Mouse (Mus musculus) CH12.LX (cell line): ENCODE data around the gene Ube2c. TPM values are rescaled to one million over a fixed set of nuclear protein-coding genes. Genes with fewer than 3 reads are reported as not detected.

ENCODE experiments used
- DNase-seq: peaks from one replicate; pipeline ENCODE4 v3.0.0-alpha.2; 2013; ENCODE audit errors: extremely low read depth
- H3K27ac ChIP-seq: 2 replicates; pipeline ENCODE4 v1.5.1; 2012; ENCODE audit warnings: low read depth, mild to moderate bottlenecking, control low read depth, moderate library complexity; ENCODE audit not compliant: insufficient read depth
- H3K27me3 ChIP-seq: replicated peaks from 2 replicates; pipeline ENCODE3; 2012; ENCODE audit warnings: inconsistent platforms
- H3K36me3 ChIP-seq, 2 experiments: replicated peaks in 1 of 2; 2 replicates each; pipeline versions ENCODE3 to v1.6.1; 2012; ENCODE audit warnings: inconsistent platforms in 1 of 2, low read length in 1 of 2, mild to moderate bottlenecking in 1 of 2, mixed read lengths in 1 of 2, moderate library complexity in 1 of 2; ENCODE audit not compliant: control insufficient read depth in 1 of 2, insufficient read depth in 1 of 2
- H3K4me1 ChIP-seq, 2 experiments: 2 replicates each; pipeline ENCODE4 v1.6.1; 2012; ENCODE audit warnings: inconsistent platforms in 1 of 2, moderate library complexity in 1 of 2; ENCODE audit not compliant: insufficient read depth in 2 of 2, control insufficient read depth in 1 of 2
- H3K4me2 ChIP-seq: 2 replicates; pipeline ENCODE4 v1.6.1; 2012; ENCODE audit warnings: low read depth, mild to moderate bottlenecking, control low read depth; ENCODE audit not compliant: poor library complexity, insufficient read depth, severe bottlenecking
- H3K4me3 ChIP-seq, 3 experiments: fragments of 150-350 bp in 1 of 3; sonication (generic) in 1 of 3; replicated peaks in 1 of 3; 2 replicates each; pipeline versions ENCODE3 to v1.5.1; 2011 to 2012; ENCODE audit warnings: low read depth in 2 of 3, low read length in 2 of 3, mild to moderate bottlenecking in 2 of 3, moderate library complexity in 2 of 3, control low read depth in 1 of 3, improper control_type of control experiment in 1 of 3, inconsistent platforms in 1 of 3, mixed read lengths in 1 of 3; ENCODE audit not compliant: poor library complexity in 1 of 3
- H3K79me2 ChIP-seq: replicated peaks from 2 replicates; pipeline ENCODE4 v1.6.1; 2012; ENCODE audit warnings: mild to moderate bottlenecking, moderate library complexity; ENCODE audit not compliant: control insufficient read depth, poor library complexity, insufficient read depth, severe bottlenecking; ENCODE audit errors: extremely low read depth
- H3K9ac ChIP-seq: 2 replicates; pipeline ENCODE4 v1.6.1; 2012; ENCODE audit warnings: low read depth, mild to moderate bottlenecking, control low read depth, moderate library complexity; ENCODE audit not compliant: insufficient read depth
- H3K9me3 ChIP-seq: replicated peaks from 2 replicates; pipeline ENCODE3; 2012; ENCODE audit warnings: low read length, inconsistent platforms, mixed read lengths
- CHD1 ChIP-seq: IDR thresholded peaks from 2 replicates; pipeline ENCODE4 v1.6.1; 2012; ENCODE audit warnings: low read depth, low read length, improper control_type of control experiment, inconsistent platforms
- CTCF ChIP-seq, 2 experiments: IDR thresholded peaks in 1 of 2; conservative IDR thresholded peaks in 1 of 2; 2 replicates each; pipeline ENCODE4 v1.5.1; 2011 to 2012; ENCODE audit warnings: low read depth in 2 of 2, low read length in 2 of 2, improper control_type of control experiment in 1 of 2, inconsistent platforms in 1 of 2, mild to moderate bottlenecking in 1 of 2, moderate library complexity in 1 of 2
- E2F4 ChIP-seq: IDR thresholded peaks from 2 replicates; pipeline ENCODE4 v1.6.1; 2011; ENCODE audit warnings: low read depth, low read length, improper control_type of control experiment; ENCODE audit not compliant: insufficient replicate concordance
- ELF1 ChIP-seq: IDR thresholded peaks from 2 replicates; pipeline ENCODE4 v1.6.1; 2014; ENCODE audit warnings: low read depth, mild to moderate bottlenecking, inconsistent platforms, low read length, improper control_type of control experiment
- EP300 ChIP-seq: IDR thresholded peaks from 2 replicates; pipeline ENCODE4 v1.6.1; 2011; ENCODE audit warnings: low read length, improper control_type of control experiment
- ETS1 ChIP-seq: conservative IDR thresholded peaks from 2 replicates; pipeline ENCODE4 v1.6.1; 2012; ENCODE audit warnings: low read depth, mild to moderate bottlenecking, inconsistent platforms, low read length, improper control_type of control experiment, moderate library complexity
- GABPA ChIP-seq: IDR thresholded peaks from 2 replicates; pipeline ENCODE4 v1.6.1; 2012; ENCODE audit warnings: low read depth, low read length, improper control_type of control experiment, inconsistent platforms; ENCODE audit not compliant: insufficient replicate concordance
- IRF4 ChIP-seq: IDR thresholded peaks from 2 replicates; pipeline ENCODE4 v1.6.1; 2014; ENCODE audit warnings: low read depth, mild to moderate bottlenecking, inconsistent platforms, low read length, improper control_type of control experiment
- JUND ChIP-seq: conservative IDR thresholded peaks from 2 replicates; pipeline ENCODE4 v1.6.1; 2011; ENCODE audit warnings: low read depth, low read length, improper control_type of control experiment
- MAX ChIP-seq: IDR thresholded peaks from 2 replicates; pipeline ENCODE4 v1.6.1; 2011; ENCODE audit warnings: low read length, improper control_type of control experiment
- MAZ ChIP-seq: IDR thresholded peaks from 2 replicates; pipeline ENCODE4 v1.6.1; 2012; ENCODE audit warnings: low read depth, mild to moderate bottlenecking, inconsistent platforms, low read length, improper control_type of control experiment, moderate library complexity
- MEF2A ChIP-seq: IDR thresholded peaks from 2 replicates; pipeline ENCODE4 v1.6.1; 2014; ENCODE audit warnings: low read depth, mild to moderate bottlenecking, inconsistent platforms, low read length, improper control_type of control experiment, borderline replicate concordance
- MXI1 ChIP-seq: IDR thresholded peaks from 2 replicates; pipeline ENCODE4 v1.6.1; 2011; ENCODE audit warnings: mild to moderate bottlenecking, low read depth, low read length, improper control_type of control experiment
- MYC ChIP-seq: IDR thresholded peaks from 2 replicates; pipeline ENCODE4 v1.6.1; 2011; ENCODE audit warnings: low read depth, mild to moderate bottlenecking, improper control_type of control experiment, low read length
- NELFE ChIP-seq: IDR thresholded peaks from 2 replicates; pipeline ENCODE4 v1.6.1; 2011; ENCODE audit warnings: low read depth, low read length, improper control_type of control experiment
- NRF1 ChIP-seq: IDR thresholded peaks from 2 replicates; pipeline ENCODE4 v1.6.1; 2014; ENCODE audit warnings: low read depth, mild to moderate bottlenecking, inconsistent platforms, low read length, improper control_type of control experiment, moderate library complexity
- POLR2A ChIP-seq: IDR thresholded peaks from 2 replicates; pipeline ENCODE4 v1.6.1; 2011; ENCODE audit warnings: low read depth, mild to moderate bottlenecking, improper control_type of control experiment, low read length
- POLR2AphosphoS2 ChIP-seq: IDR thresholded peaks from 2 replicates; pipeline ENCODE4 v1.6.1; 2011; ENCODE audit warnings: low read depth, low read length, improper control_type of control experiment
- RAD21 ChIP-seq: IDR thresholded peaks from 2 replicates; pipeline ENCODE4 v1.6.1; 2011; ENCODE audit warnings: low read depth, mild to moderate bottlenecking, low read length, improper control_type of control experiment, moderate library complexity
- RCOR1 ChIP-seq: conservative IDR thresholded peaks from 2 replicates; pipeline ENCODE4 v1.6.1; 2012; ENCODE audit warnings: low read depth, mild to moderate bottlenecking, inconsistent platforms, low read length, improper control_type of control experiment
- SMC3 ChIP-seq: IDR thresholded peaks from 2 replicates; pipeline ENCODE4 v1.6.1; 2011; ENCODE audit warnings: low read depth, low read length, improper control_type of control experiment
- TBP ChIP-seq: conservative IDR thresholded peaks from 2 replicates; pipeline ENCODE4 v1.6.1; 2011; ENCODE audit warnings: low read depth, low read length, improper control_type of control experiment
- TCF12 ChIP-seq: IDR thresholded peaks from 2 replicates; pipeline ENCODE4 v1.6.1; 2014; ENCODE audit warnings: low read depth, mild to moderate bottlenecking, inconsistent platforms, low read length, improper control_type of control experiment
- UBTF ChIP-seq: IDR thresholded peaks from 2 replicates; pipeline ENCODE4 v1.6.1; 2012; ENCODE audit warnings: low read depth, mild to moderate bottlenecking, inconsistent platforms, low read length, improper control_type of control experiment, moderate library complexity
- USF1 ChIP-seq: IDR thresholded peaks from 2 replicates; pipeline ENCODE4 v1.6.1; 2014; ENCODE audit warnings: low read depth, mild to moderate bottlenecking, inconsistent platforms, low read length, improper control_type of control experiment
- USF2 ChIP-seq: conservative IDR thresholded peaks from 2 replicates; pipeline ENCODE4 v1.6.1; 2011; ENCODE audit warnings: low read depth, low read length, improper control_type of control experiment
- ZC3H11A ChIP-seq: IDR thresholded peaks from 2 replicates; pipeline ENCODE4 v1.6.1; 2012; ENCODE audit warnings: low read depth, mild to moderate bottlenecking, inconsistent platforms, low read length, improper control_type of control experiment
- ZKSCAN1 ChIP-seq: IDR thresholded peaks from 2 replicates; pipeline ENCODE4 v1.6.1; 2012; ENCODE audit warnings: low read depth, inconsistent platforms, low read length, improper control_type of control experiment, borderline replicate concordance
- ZMIZ1 ChIP-seq: IDR thresholded peaks from 2 replicates; pipeline ENCODE4 v1.6.1; 2012; ENCODE audit warnings: low read depth, mild to moderate bottlenecking, inconsistent platforms, low read length, improper control_type of control experiment
- dilution Hi-C: fragments of 300-500 bp; cut with MboI; formaldehyde crosslinking; loops from 2 replicates; pipeline ENCODE4 v1.14.3; 2020; ENCODE audit warnings: low sequenced_read_pairs; ENCODE audit not compliant: extremely low pct_unique_long_range_greater_than_20kb, extremely low pct_ligation_motif_present
- in situ Hi-C: fragments of 300-500 bp; cut with MboI; formaldehyde crosslinking; loops from 3 replicates; pipeline ENCODE4 v1.14.3; 2019; ENCODE audit warnings: low sequenced_read_pairs, low pct_ligation_motif_present, low pct_unique_long_range_greater_than_20kb, mixed read lengths
- polyA plus RNA-seq: library from polyadenylated mRNA; unstranded; fragments of >175 nt; gene quantifications from 2 replicates; pipeline ENCODE4 v1.2.1, GENCODE M21; 2012; ENCODE audit warnings: low read depth; ENCODE audit not compliant: insufficient read length
- total RNA-seq, 2 experiments: library from RNA; depleted of rRNA; stranded (reverse); fragments of 300-350 nt in 1 of 2; fragments of >200 nt in 1 of 2; gene quantifications; 2 replicates each; pipeline ENCODE4 v1.2.3; 2012 to 2014

Gene Ube2c
- total and polyA plus RNA-seq, 3 experiments, result 103 to 226 (median 126) TPM

GRCm38 (mm10) chr2:164723276-164723675 is 46.4 kb upstream of the Ube2c start:
- no peak overlapping the region for H3K9ac ChIP-seq
- H3K79me2 ChIP-seq, result no peaks in the 10 kb centered on the region
- H3K27ac ChIP-seq, result no peak overlapping the region
- H3K4me2 ChIP-seq, result no peak overlapping the region
- no peak for DNase-seq
- H3K36me3 ChIP-seq, result no peaks in the 10 kb centered on the region
- H3K9me3 ChIP-seq, result peaks cover 21% of the 10 kb centered on the region
- in situ Hi-C loops, result loop anchor here (10.0 kb wide), 1 partner anchor 58 kb away; no protein-coding TSS in a partner anchor
- dilution Hi-C loops, result no loop called here
- H3K4me1 ChIP-seq, result no peaks in the 10 kb centered on the region
- TF ChIP-seq MAZ (no peak), ETS1 (no peak), ZC3H11A (no peak), ELF1 (no peak), EP300 (no peak), IRF4 (no peak), CHD1 (no peak), UBTF (no peak), POLR2AphosphoS2 (no peak), TCF12 (no peak), USF1 (no peak), ZMIZ1 (no peak), NRF1 (no peak), USF2 (no peak), RAD21 (no peak), NELFE (no peak), ZKSCAN1 (no peak)
- H3K4me3 ChIP-seq, result no peak overlapping the region
- peaks cover 83% of the 10 kb centered on the region for H3K27me3 ChIP-seq

GRCm38 (mm10) chr2:164725895-164726619 is 43.6 kb upstream of the Ube2c start:
- TF ChIP-seq IRF4 (no peak), CTCF (conservative IDR thresholded peaks at IDR 0.05 in 1 of 2, IDR thresholded peaks at IDR 0.05 in 1 of 2; ENCODE audit: low read depth in 2 of 2, low read length in 2 of 2) (peak; percentile 77 to 94), MXI1 (no peak), ZKSCAN1 (no peak), JUND (no peak), RAD21 (peak; percentile 87), ETS1 (no peak), MAZ (no peak), GABPA (no peak), RCOR1 (no peak), MYC (no peak), POLR2A (no peak), SMC3 (peak; percentile 89), TBP (no peak), MEF2A (no peak), ZMIZ1 (no peak), EP300 (no peak), ELF1 (no peak), ZC3H11A (peak; percentile 26), E2F4 (no peak), MAX (no peak)
- Histone ChIP-seq H3K79me2 (no peaks in the 10 kb centered on the region), H3K9ac (no peak overlapping the region), H3K4me2 (no peak overlapping the region), H3K9me3 (peaks cover 18% of the 10 kb centered on the region), H3K27me3 (peaks cover 66% of the 10 kb centered on the region), H3K36me3 (no peaks in the 10 kb centered on the region), H3K4me1 (0 out of 4 replicates have a peak, but pooled peaks cover 0 to 2% of the 10 kb centered on the region in 2 experiments), H3K4me3 (no peak overlapping the region), H3K27ac (no peak overlapping the region)
- DNase-seq, result peak; percentile 69
- dilution Hi-C loops, result no loop called here
- in situ Hi-C loops, result loop anchor here (10.0 to 25.0 kb wide), 2 partner anchors 61 to 314 kb away; partner anchors contain the start of genes Matn4 and Rbpjl
